Mouse (Mus musculus) kidney, adult 2 months (tissue): Measurements from ENCODE around the gene Lrba.

Source experiments
- CTCF ChIP-seq: fragments of 200-500 bp; conservative IDR thresholded peaks from 2 replicates; pipeline ENCODE4 v1.5.1; 2011; ENCODE audit warnings: low read depth, mild to moderate bottlenecking, control low read depth, low read length, moderate library complexity, mixed read lengths; ENCODE audit not compliant: insufficient read depth, insufficient read length
- POLR2A ChIP-seq: fragments of 200-500 bp; IDR thresholded peaks from one replicate; pipeline ENCODE4 v1.6.1; 2011; ENCODE audit warnings: low read depth, low read length, control low read depth

- no peak for TF ChIP-seq CTCF
- TF ChIP-seq POLR2A, result no peak
Observed at GRCm38 (mm10) chr3:86651006-86651405, 426.5 kb downstream of the Lrba start.
